Mouse (Mus musculus) thymus, adult 2 months (tissue): Measurements from ENCODE around the gene Stk19.
A peak's percentile ranks its signal among the peaks of the same experiment; 100 is the strongest.

Experiments used
- CTCF ChIP-seq: fragments of 200-500 bp; IDR thresholded peaks from 2 replicates; pipeline ENCODE4 v1.5.1; 2012; ENCODE audit warnings: mild to moderate bottlenecking, control low read depth, low read length, moderate library complexity, borderline replicate concordance; ENCODE audit not compliant: control insufficient read depth, poor library complexity, insufficient read depth; ENCODE audit errors: extremely low read depth
- POLR2A ChIP-seq: fragments of 200-500 bp; IDR thresholded peaks from 2 replicates; pipeline ENCODE4 v1.6.1; 2012; ENCODE audit warnings: mild to moderate bottlenecking, low read length, control low read depth, moderate library complexity; ENCODE audit not compliant: control insufficient read depth, poor library complexity, insufficient read depth; ENCODE audit errors: extremely low read depth

GRCm38 (mm10) chr17:34849722-34850516, 13.2 kb upstream of the Stk19 start, which contains the start of the genes Skiv2l and Nelfe:
- peak; percentile 69; the same call in 1 of the 2 replicates for TF ChIP-seq CTCF
- 0 out of 2 replicates have a peak, but pooled peaks have one; percentile 52 for TF ChIP-seq POLR2A
